Mouse (Mus musculus) thymus, postnatal 25 days (tissue): ENCODE data around the gene Sh3kbp1.
A peak's percentile ranks its signal among the peaks of the same experiment; 100 is the strongest.
"Not testable (repeated sequence)": the region's sequence is repeated elsewhere in the genome, so short reads cannot be mapped to it uniquely, and the experiment has no call there.

Experiments
- DNase-seq: peaks from one replicate; pipeline ENCODE4 v3.0.0; 2022

Sh3kbp1 gene

DNA sequence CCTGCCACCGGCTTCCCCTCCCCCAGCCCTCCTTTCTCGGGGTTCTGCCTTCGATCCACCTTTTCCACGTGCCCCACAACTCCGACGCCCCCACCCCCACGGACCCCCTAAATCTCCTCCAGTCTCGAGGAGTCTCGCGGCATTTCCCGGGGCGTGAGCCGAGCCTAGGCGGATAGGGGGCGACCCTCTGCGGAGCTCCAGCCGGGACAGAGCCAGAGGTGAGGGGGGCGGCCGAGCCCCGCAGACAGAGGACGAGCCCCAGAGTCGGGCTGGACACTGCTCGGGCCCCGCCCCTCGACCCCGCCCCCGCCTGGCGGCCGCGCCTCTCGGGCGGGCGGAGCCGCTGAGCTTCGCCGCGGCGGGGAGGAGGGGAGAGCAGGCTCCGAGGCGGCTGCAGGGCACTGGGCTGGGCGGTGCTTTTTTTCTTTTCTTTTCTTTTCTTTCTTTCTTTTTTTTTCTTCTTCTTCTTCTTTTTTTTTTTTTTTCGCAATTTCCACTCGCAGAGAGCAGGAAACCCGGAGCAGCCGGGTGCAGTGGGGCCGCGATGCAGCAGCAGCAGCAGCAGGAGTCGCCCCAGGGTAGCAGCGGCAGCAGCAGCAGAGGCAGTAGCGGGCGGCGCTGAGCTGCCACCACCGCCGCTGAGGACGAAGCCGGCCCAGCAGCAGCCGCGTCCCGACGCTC lies at the start of gene Sh3kbp1:
Sh3kbp1 (plus strand) TSS at position 366 of the 681 bp plus-strand sequence.
- peak; percentile 72 for DNase-seq

DNA sequence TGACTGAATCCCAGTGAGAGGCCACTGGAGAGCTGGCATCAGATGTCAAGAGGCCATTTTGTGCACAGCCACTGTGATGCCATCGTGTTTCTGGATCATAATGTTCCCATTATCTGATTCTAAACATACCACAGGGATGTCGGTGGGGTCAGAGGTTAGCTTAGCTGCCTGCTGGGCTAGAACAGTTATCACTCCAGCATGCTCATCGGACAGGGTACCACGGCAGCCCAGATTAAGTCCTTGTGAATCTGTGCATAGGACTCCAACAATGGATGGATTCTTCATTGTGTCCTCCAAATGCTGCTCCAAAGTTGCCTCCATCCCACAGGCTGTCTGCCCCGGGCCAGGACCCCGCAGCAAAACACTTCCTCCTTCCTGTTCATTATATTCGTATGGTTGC lies 42.3 kb upstream of the Sh3kbp1 start:
- DNase-seq: not testable (repeated sequence)

- no peak for DNase-seq
These were observed 35.4 kb upstream of the Sh3kbp1 start for GRCm38 (mm10) chrX:159591633-159592032.

- DNase-seq: no peak
These were observed 29.6 kb upstream of the Sh3kbp1 start for GRCm38 (mm10) chrX:159597502-159597901.

DNA sequence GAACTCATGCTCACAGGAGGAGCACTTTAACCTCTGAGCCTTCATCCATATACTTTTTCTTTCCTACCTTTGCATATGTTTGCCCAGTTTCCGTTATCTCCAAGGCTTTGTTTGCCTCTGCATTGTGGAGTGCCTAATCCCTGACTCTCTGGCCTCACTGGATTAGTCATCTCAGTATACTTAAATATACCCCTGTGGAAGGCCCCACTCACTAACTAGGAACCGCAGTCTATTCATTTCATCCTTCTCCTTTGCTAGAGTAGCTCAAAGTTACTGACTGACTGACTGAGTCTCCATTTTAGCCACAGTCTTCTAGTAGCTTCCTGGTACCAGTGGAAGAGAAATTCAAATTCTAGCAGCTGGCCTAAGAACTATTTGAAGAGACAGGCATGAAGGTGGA lies 22.2 kb upstream of the Sh3kbp1 start:
- DNase-seq: no peak

- DNase-seq: no peak
These were observed 20.1 kb upstream of the Sh3kbp1 start for GRCm38 (mm10) chrX:159606936-159607335.

DNA sequence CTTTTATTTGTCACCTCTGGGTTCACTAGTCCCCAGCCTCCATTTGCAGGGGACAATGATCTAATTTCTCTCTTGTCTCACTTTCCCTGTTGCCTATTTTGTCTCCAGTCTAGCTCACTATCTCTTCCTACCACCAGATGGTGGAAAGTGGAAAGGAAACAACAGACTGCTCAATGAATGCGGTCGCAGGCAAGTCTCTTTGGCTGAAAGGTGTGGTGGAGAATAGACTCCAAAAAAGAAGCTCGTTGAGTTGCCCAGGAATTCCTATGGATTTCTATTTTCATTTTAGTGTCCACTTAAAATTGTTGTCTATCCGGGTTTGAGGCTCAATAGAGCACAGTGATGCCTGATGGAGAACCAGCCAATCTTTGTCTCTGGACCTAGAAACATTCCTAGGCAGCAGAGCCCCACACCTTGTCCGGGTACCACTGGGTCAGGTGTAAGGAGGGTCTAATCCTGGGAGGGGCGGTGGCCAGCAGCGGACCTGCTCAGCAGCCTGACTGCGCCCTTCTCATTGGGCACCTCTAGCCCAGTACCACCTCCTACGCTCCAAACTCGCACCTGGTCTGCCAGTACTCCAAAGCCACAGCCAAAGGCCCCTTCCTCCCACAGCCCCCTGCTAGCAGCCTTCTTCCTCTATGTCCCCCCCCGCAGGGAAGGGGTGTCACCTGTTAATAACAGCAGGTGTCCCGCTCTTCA lies 715 bp upstream of the Sh3kbp1 start:
- peak; percentile 16 for DNase-seq

DNA sequence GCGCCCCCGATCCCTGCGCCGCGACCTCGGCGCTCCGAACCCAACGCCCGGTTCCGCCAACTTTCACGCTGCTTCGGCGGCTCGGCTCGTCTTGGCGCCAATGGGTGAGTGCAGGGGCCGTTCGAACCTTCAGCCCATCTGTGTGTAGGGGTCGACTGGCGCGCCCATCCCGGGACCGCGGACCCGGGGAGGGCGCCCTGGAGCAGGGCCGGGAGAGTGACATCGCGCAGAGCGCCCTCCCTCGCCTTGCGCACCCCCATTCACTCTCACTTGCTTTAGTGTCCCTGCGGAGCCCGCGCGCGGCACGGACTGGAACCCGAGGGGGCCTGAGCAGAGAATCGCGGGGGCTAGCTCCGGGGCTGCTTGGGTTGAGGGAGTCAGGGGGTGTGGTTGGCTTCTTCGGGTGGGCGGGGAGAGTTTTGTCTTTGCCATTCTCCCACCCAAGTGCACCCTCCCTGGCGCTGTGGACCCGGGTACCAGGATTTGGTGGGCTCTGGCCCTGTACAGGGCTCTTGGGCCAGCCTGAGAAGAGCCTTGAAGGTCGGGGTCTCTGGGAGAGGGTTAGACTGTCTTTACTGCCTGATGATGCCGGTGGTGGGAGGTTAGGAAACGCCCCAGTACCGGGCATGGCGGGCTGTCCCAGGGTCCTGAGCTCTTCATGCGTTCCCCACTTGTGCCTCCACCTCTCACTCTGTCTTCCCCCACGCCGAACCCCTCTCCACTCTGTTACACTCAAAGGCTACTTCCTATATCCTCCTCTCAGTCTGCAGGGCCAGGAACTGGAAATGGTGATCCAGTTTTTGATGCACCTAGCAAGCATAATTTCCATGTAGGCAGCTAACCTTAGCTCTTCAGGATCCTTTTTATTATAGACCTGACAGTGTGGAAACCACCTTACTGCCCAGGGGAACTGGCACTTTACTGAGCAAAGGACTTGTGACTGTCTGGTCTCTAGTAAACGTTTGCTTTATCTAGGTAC lies 805 bp downstream of the Sh3kbp1 start:
- DNase-seq: peak; percentile 67

DNA sequence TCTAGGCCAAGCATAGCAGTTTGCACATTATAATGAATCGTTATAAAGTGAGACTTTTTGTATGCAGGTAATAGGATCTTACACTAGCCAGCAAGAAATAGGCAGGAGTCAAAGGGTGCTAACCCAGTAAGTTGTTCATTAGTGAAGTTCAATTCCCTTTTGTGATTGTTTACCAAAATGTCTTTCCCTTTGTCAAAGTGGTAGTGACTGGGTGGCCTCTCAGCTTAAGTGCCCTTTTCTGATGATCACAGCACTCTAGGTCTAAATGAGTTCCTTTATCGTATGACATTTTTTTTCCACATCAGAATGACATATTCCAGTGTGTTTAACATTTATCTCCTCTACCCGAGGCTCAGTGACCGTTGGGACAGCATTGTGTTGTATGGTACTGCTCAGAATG lies 1.6 kb downstream of the Sh3kbp1 start:
- DNase-seq: no peak

DNA sequence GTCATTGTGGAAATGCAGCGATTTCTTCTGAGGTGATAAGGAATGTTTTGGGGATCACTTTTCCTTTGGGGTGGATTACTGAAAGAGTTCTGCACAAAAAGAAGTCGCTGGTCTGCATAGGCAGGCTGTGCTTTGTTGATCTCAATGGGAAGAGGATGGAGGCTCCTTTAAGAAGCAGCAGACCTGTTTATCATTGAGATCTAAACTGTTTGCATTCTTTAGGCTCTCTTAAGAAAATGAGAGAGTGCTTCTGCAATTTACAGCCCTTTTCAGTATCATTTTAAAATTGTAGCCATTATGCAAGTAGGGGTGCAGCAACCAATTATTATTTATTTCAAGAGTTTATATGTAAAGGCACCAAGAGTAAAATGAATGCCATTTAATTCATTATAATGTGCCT lies 2.1 kb downstream of the Sh3kbp1 start:
- no peak for DNase-seq

DNA sequence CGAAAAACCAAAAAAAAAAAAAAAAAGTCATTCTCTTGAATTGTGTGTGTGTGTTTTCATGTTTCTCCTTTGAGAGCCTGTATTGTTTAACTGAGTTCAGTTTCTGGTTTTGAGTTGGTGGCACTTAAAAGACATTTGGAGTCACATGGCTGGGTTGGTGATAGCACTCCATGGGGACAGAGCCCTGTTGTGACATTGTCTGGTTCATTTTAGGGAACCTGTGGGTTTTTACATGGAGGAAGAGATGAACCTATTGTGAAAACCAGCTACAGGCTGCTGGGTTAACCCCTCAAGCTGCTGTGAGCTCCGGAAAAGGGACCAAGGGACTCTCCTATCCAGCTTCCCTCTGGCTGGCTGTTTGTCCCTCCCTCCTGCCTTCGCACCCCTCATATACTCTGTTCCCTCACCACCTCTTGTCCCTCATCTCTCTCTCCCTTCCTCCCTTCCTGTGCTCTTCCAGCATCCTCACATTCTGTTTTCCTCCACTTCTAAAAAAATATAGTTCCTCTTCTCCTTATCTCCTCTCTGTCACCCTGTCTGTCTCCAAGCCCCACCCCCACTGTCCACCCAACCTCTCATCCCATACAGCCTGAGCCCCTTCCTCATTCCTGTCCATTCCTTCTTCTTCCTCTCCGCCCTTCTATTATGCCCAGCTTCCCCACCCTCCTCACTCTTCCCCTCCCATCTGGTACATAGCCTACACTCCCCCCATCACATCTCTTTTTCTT lies 11.6 kb downstream of the Sh3kbp1 start:
- DNase-seq: no peak

- DNase-seq: no peak
These were observed 12.9 kb downstream of the Sh3kbp1 start for GRCm38 (mm10) chrX:159639991-159640390.

GRCm38 (mm10) chrX:159645314-159645713 lies 18.2 kb downstream of the Sh3kbp1 start:
- DNase-seq: no peak

GRCm38 (mm10) chrX:159647564-159647963 lies 20.5 kb downstream of the Sh3kbp1 start:
- DNase-seq: no peak

DNA sequence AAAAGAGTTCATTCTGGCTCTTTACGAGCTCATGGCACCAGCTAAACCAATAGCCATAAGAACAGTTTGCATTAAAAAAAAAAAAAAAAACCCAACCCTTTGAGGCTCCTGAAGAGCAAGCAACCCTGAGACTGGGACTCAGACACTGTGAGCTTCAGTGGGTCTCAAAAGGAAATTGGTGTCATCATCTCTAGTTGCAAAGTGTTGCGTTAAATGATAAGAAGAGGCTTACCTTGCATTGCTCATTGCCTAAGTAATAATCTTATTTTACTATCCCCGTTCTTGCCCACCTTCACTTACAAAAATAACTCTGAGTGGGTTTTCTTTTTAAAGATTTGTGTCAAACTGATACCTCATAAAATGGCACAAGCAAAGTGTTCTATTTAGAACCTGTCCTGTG lies 21.5 kb downstream of the Sh3kbp1 start:
- no peak for DNase-seq

DNA sequence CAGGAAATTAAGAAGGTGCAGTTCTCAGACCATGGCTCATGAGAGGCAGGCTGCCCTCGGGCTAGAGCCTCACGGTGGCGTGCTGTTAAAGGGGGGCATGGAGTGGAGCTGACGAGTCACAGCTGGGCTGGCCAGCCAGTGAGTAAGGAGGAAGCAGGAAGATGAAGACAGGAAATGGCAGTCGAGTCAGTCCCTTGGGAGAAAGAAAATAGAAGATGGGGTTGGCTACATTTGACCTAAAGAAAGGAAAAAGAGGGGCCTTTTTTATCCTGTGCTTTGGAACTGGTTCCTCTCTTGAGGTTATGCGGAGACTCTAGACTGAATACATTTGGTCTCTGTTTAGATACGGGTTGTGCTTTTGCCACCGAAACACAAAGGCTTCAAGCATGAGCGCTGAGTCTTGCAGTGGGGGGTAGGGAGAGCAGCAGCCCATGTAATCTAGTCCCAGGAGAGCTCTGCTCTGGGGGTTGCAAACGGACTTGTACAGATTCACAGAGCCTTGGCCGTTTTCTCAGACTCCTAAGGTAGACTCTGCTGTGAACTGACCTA lies 23.1 kb downstream of the Sh3kbp1 start:
- peak; percentile 38 for DNase-seq

DNA sequence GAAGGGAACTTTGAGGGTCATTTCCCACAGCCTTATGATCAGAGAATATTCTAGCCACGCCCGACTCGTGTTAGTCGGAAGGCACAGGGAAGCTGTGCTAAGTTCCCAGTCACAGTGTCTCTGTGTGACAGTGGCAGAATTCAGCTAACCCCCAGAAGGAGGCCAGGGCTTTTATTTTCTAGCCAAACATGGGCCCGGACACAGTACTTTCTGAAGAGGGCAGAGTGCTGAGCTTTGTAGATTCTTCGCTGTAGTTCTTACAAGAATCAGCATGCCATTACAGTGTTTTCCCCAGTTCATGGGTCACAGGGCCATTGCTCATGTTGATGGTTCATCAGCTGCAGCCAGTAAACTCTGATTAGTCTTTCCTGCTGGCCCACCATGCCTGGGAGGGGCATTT lies 23.7 kb downstream of the Sh3kbp1 start:
- no peak for DNase-seq

DNA sequence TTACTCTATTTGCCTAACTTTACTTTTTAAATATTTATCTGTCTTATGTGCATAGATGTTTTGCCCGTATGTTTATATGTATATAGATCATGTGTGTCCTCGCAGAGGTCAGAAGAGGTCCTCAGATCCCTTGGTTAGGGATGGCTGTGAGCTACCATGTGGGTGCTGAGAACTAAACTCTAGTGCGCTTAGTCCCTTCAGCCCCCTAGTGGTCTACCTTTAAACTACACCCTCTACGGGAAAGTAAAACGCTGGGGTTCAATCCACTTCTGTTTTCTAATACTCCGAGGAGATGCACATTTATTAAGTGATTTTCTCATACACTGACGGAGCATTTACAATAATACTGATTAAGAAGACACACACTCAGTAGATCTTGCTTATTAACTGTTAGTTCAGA lies 44.3 kb downstream of the Sh3kbp1 start:
- no peak for DNase-seq

GRCm38 (mm10) chrX:159672466-159672865 lies 45.4 kb downstream of the Sh3kbp1 start:
- DNase-seq: peak; percentile 3

- peak; percentile 37 for DNase-seq
These were observed 49.2 kb downstream of the Sh3kbp1 start for GRCm38 (mm10) chrX:159676242-159676641.

DNA sequence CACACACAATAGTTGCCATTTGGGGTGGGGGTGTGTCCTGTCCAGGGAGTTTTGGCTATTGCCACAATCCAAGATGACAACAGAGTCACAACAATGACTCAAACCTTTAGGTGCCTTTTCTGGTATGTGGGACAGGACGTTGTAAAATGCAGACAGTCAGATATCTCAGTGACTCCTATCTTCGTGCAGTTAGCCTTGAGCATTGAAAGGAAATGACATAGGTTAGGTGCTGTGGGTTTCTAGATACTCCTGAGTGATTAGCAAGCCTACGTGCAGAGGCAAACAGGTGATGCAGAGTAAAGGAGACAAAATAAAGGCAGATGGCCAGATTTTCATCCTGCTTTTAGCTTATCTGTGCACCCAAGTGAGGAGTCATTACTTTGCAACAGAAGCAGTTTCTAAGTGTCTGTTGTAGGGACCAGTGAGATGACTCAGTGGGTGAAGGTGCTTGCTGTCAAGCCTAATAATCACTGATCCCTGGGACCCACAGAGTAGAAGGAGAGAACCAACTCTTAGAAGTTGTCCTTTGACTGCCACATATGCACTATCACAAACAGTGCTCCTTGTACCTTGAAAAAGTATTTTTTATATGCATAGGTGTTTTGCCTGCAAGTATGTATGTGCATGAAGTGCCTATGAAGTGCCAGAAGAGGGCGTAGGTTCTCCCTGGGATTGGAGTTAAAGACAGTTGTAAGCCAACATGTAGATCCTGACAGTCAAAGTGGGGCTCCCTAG lies 50.7 kb downstream of the Sh3kbp1 start:
- peak; percentile 50 for DNase-seq
